Mouse (Mus musculus): Measurements from ENCODE around the gene Sart3.

GRCm38 (mm10) chr5:113790453-113791196, 18.3 kb upstream of the Sart3 start:
- TF ChIP-seq GATA1 (IDR thresholded peaks at IDR 0.05; ENCODE audit: borderline replicate concordance, low read length) (no peak), FLI1 (IDR thresholded peaks at IDR 0.05; ENCODE audit: low read length) (no peak)
